Mouse (Mus musculus): ENCODE measurements around the gene Ypel2.
"Not testable (repeated sequence)": the region's sequence is repeated elsewhere in the genome, so short reads cannot be mapped to it uniquely, and the experiment has no call there.

Gene Ypel2

GRCm38 (mm10) chr11:86993041-86994037, at the start of gene Ypel2:
Gene Ypel2, minus strand, starts transcription at chr11:86993707.
- peak; percentile 85 for DNase-seq (ENCODE audit: low spot score)

DNA sequence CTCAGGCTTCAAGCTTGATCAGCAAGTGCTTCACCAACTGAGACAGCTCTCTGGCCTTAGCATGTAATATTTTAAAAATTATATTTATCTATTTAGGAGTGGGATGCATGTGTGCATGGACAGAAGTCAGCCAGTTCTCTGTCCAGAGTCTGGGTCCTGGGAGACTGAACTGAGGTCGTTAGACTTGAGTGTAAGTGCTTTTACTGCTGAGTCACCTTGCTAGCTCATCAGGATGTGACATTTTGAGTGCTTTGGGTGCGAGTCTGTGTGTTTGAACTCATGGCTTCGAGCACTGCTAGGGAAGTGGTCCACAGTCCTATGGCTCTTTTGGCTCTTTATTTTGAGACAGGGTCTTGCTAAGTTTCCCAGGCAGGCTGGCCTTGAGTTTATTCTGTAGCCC, 49.5 kb upstream of the Ypel2 start:
- DNase-seq (ENCODE audit: low spot score) = no peak

DNA sequence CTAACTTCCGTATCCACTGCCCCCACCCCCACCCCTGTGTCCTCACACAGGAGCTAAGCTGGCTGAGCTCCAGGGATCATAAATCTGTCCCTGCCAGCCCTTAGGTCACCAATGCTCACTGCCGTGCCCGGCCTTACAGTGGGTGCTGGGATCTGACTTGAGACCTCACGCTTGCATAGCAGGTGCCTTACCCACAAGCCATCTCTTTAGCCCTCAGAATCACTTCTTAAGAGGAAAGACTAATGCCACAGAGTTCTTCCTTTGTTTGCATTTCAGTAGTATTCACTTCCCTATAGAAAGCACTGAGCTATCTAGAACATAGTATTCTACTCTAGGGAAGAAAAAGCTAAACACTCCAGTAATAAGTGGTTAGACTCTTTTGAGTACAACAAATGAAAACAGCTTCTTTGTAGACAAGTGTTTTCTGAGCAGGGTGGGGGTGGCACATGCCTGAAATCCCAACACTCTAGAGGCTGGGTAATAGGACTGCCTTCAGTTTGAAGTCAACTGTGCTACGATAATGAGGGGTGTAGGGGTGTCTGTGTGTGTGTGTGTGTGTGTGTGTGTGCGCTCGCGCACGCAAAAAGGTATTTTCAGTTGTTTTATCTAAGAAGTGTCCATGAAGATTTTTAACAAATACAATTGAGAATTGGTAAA, 45.9 kb upstream of the Ypel2 start:
- DNase-seq (ENCODE audit: low spot score) = no peak

DNA sequence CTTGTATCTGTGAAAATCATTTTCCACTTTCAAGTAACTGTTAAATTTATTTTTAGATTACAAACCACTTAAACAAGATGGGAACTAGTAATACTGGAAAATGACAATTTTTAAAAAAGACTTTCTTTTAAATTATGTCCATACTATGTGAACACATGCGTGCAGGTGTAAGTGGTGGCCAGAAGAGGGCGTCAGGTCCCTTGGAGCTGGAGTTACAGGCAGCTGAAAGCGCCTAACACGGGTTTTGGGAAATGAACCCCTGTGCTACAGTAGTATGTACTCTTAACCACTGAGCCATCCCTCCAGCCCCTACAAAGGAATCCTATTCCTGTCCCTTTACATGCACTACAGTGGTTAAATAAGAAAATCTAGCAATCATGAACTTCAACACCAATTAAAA, 42.7 kb upstream of the Ypel2 start:
- no peak for DNase-seq (ENCODE audit: low spot score)

DNA sequence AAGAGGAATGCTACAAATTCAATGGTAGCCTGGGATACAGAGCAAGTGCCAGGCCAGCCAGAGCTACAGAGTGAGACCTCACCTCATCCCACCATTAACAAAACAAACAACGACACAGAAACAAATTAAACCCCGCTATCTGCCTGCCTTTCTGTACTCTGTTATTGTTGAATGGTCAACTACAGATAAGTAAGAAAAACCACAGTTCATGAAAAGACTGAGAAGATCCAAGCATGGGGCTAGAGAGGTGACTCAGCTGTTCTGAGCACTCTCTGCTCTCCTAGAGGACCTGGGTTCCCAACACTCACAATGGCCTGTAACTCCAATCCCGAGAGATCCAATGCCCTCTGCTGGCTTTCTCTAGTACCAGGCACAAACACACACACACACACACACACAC, 34.7 kb upstream of the Ypel2 start:
- DNase-seq (ENCODE audit: low spot score) = no peak

DNA sequence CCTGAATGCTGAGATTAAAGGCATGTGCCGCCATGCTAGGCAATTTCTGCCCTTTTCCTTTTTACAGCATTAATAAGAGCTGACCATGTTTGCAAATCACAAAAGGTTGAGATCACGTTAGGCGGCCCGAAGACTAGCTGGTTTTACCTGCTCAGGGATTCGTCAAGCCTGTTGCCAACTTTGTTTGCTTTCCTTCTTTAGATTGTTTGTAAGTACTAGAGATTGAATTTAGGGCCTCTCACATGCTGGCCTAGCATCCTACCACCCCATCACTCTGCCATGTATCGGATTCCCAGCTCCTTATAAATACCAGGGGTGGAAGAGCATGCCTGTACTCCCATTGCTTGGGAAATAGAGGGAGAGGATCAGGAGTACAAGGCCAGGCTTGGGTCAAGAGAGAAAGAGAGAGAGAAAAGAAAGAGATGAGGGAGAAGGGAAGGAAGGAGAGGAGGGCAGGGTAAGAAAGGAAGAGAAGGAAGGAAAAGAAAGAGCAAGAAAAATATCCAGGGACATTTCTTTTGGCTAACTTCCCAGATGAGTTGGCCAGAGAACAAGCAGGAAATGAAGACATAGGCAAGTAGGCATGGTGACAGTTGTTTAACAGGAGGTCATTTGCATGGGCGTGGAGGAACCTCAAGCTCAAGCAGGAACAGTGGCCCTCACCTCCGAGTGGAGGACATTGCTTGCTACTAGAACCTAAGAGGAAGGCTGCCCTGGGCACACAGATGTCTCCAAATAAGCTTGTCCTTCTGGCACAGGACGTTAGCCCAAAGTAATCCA, 32.8 kb upstream of the Ypel2 start:
- no peak for DNase-seq (ENCODE audit: low spot score)

DNA sequence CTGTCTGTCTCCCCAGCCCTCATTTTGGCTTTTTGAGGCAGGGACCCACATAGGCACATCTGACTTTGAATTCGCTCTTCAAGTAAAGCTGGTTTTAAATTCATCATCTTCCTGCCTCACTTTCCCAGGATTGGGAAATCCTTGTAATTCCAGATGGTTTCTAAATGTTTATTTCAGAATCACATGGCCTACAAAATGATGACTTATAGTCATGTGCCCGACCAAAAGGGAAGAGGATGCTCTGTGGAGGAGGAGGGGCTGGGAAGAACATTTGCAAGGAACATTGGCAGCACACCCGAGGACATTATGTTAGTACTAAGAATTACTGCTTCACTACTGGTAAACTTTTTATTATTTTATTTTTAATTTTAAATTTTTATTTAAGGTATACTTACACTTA, 31.8 kb upstream of the Ypel2 start:
- DNase-seq (ENCODE audit: low spot score) = no peak

GRCm38 (mm10) chr11:87023240-87023639, 29.7 kb upstream of the Ypel2 start:
- DNase-seq (ENCODE audit: low spot score) = not testable (repeated sequence)

DNA sequence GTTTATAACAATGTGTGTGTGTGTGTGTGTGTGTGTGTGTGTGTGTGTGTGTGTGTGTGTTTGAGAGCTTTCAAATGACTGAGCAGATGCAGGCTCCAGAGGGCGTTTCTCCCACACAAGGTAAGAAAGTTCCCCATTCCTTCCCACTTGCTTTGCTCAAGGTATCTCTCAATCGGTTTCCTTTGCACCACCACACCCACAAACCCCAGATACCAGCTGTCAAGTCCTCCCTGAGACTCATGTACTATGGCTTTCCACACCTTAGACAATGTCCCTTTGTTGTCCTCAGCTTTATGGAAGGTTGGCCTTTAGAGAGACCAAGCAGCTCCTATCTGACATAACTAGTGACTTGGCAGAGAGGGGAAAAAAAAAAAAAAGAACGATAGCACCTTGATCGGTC, 29.3 kb upstream of the Ypel2 start:
- no peak for DNase-seq (ENCODE audit: low spot score)

DNA sequence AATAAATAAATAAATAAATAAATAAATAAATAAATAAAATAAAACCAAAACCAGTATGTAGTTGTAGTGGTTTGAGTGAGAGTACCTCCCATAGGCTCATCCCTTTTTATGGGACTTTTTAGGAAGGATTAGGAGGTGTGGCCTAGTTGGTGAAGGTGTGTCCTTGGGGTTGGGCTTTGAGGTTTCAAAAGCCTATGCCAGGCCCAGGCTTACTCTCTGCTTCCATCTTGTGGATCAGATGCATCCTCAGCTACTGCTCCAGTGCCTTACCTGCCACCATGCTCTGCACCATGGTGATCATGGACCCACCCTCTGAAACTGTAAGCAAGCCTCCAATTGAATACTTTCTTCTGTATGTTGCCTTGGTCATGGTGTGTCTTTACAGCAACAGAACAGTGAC, 28.0 kb upstream of the Ypel2 start:
- DNase-seq (ENCODE audit: low spot score) = no peak

DNA sequence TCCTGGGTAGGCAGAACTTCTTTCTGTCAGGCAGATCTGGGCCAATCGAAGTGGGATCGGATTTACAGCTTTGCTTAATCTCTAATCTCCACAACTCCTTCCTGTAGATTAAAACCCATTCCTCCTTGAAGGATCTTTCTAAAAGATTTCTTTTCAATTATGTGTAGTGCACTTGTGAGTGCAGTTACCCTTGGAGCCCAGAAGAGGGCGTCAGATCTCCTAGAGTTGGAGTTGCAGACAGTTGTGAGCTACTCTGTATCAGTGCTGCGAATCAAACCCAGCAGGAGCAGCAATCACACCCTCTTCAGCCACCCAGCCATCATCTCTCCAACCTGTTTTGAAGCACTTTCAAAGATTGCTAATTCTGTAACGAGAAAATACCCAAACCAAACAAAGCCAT, 26.9 kb upstream of the Ypel2 start:
- DNase-seq (ENCODE audit: low spot score) = no peak

- no peak for DNase-seq (ENCODE audit: low spot score)
Observed at GRCm38 (mm10) chr11:87019431-87019830, 25.9 kb upstream of the Ypel2 start.

DNA sequence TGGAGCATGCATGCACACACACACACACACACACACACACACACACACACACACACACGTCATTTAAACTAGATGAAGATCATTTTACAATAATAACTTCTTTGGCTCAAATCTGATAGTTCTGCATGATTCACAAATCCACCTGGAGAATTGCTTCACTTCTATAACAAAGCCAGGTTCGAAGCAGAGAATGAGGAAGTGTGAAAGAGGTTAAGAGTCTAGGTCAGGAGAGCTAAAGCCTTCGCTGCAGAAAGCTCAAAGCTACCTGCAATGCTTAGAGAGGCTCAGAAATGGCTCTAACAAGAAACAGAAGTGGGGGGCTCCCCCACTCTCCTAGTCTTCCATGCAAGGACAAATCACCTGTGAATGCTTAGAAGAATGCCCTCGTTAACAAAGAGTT, 24.6 kb upstream of the Ypel2 start:
- DNase-seq (ENCODE audit: low spot score) = no peak

GRCm38 (mm10) chr11:87015691-87016090, 22.2 kb upstream of the Ypel2 start:
- no peak for DNase-seq (ENCODE audit: low spot score)

GRCm38 (mm10) chr11:87010476-87010875, 17.0 kb upstream of the Ypel2 start:
- no peak for DNase-seq (ENCODE audit: low spot score)

DNA sequence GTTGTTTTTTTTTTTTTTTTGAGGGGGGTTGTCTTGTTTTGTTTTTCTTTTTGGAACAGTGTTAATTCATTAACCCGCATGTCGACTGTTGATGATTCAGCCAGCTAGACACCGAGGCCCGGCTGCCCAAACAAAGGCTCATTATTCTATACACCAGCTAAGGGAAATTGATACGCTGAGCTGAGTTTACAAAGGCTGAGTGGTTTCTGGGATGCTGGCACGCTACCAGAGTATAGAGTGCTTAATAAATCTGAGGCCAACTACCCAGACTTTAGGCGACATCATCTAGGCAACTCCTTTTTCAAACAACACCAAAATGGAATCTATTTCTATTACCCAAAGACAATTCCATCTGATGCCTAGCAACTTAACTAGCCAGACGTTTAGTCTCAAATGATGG, 13.9 kb upstream of the Ypel2 start:
- DNase-seq (ENCODE audit: low spot score) = no peak

- DNase-seq (ENCODE audit: low spot score) = no peak
Observed at GRCm38 (mm10) chr11:87004960-87005755, 11.7 kb upstream of the Ypel2 start.

GRCm38 (mm10) chr11:87002078-87002829, 8.7 kb upstream of the Ypel2 start:
- DNase-seq (ENCODE audit: low spot score) = no peak

- DNase-seq (ENCODE audit: low spot score) = no peak
Observed at GRCm38 (mm10) chr11:87001217-87001616, 7.7 kb upstream of the Ypel2 start.

DNA sequence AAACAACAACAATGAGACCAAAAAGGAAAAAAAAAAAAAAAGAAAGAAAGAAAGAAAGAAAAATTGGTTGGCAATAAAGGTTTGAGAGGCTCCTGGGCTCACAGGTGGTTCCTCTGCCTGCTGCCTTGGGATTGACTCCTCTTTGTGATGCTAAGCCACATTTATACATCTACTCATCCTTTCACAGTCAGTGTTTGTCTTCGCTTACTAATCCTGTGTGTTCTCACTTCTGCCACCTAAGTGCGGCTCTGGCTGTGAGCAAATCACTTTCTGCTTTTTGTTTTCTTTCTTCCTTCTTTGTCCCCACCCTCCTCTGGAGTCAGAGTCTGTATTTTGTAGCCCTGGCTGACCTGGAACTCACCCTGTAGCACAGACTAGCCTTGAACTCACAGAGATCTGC, 2.8 kb upstream of the Ypel2 start:
- DNase-seq (ENCODE audit: low spot score) = no peak

DNA sequence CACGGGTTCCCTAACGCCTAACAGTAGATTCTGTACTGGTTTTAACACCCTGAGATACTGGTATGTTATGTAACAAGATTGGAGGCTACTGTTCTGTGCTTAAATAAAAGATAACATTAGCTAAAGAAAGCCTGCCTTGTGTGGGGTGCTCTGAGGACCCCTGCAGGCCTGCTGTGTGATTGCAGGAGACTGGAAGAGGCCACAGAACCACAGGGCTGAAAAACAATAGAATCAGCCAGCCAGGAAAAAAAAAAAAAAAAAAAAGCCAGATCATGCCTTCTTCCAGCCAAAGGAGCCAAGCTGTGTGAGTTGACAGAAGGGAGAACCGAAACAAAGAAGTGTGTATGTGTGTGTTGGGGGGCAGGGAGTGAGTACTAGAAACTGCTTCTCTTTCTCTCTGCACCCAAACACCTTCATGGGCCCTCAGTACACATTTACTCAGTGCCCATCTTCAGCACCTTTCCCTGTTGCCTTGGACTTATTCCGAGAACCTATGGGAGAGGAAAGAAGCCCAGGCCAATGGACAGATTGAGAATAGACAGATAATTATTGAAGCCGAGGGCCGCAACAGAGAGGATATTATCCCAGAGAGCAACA, 2.2 kb upstream of the Ypel2 start:
- DNase-seq (ENCODE audit: low spot score) = no peak
